Mouse (Mus musculus): ENCODE measurements at regions not wholly inside any gene's neighbourhood (a gene's known extent, or its start where the extent isn't known, plus 50 kb on each side); places are given as distances from the start of the nearest gene placed in this dataset.

GRCm38 (mm10) chr6:127253935-127254334, 101.9 kb upstream of the Ccnd2 start:
- TF ChIP-seq MAX (IDR thresholded peaks at IDR 0.05) (no peak), CTCF (IDR thresholded peaks at IDR 0.05; ENCODE audit: control insufficient read depth, insufficient read depth, insufficient read length) (no peak), USF1 (IDR thresholded peaks at IDR 0.05; ENCODE audit: low read depth) (no peak), CEBPB (IDR thresholded peaks at IDR 0.05; ENCODE audit: low read depth) (no peak)
